12 mouse cellular contexts compared by ENCODE assay signal in the genomic region with DNA sequence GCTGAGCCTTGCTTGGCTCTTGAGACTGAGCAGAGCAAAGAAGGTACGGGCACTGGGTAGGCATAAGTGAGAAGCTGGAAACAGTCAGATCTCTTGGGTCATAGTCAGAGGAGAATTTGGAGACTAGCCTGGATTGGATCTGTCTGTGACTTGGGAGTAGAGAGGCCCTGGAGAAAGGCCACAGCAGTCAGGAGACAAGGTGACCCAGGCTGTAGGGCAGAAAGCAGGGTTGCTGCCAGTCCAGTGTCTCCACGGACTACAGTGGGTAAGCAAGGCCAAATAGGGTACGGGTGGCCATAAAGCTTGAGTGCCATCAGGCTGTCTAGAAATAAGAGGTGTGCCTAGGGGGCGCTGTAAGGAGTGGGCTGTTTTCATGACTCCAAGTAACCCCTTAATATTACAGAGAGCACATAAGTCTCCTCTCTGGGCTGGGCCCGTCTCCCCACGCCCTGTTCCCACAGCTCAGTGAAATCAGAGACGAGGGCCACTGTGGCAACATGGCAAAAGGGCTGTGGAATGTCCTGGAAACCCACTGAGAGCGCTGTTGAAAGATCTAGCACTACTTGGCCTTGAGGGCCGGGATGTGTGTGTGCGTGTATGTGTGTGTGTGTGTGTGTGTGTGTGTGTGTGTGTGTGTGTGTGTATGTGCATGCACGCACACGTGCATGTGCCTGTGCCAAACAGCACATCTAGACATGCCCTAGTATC. TPM values are rescaled to one million over a fixed set of nuclear protein-coding genes. Genes with fewer than 3 reads are reported as not detected.
DNase-seq lines count a peak whose midpoint lies in the region; ATAC-seq and TF ChIP-seq lines count a peak whose summit lies in the region.
"Had no signal": no experiment of that assay in that cellular context is flagged by ENCODE, and none has a peak within 500 bp of the region (broad histone marks: within the 10 kb centered on the region; RNA-seq: fewer than 3 reads in every experiment).

No protein-coding gene starts in this region.

- H3K27ac ChIP-seq in heart, adult 2 months, result peak overlapping the region; percentile 76
- H3K27ac ChIP-seq in intestine, embryonic 15.5 days, result peak overlapping the region; percentile 92
- no peak overlapping the region for H3K27ac ChIP-seq in forebrain, embryonic 14.5 days (ENCODE audit: low read depth, low read length)
- H3K27ac ChIP-seq: liver, embryonic 15.5 days had no signal

- TF ChIP-seq EP300 in heart, adult 2 months (IDR thresholded peaks at IDR 0.05; ENCODE audit: insufficient read depth, low read depth, low read length), result peak; percentile 49; the same call in 1 of the 2 replicates

- WGBS in heart, adult 2 months, result 79% methylated on average over 12 of the region's 12 CpGs
- 83% methylated on average over 12 of the region's 12 CpGs for WGBS in intestine, embryonic 15.5 days
- WGBS in forebrain, embryonic 14.5 days, result 82% methylated on average over 12 of the region's 12 CpGs

- H3K79me2 ChIP-seq in heart, adult 2 months (replicated peaks; ENCODE audit: control insufficient read depth, insufficient read depth, low read length), result no peaks in the 10 kb centered on the region

- no peak for TF ChIP-seq POLR2A in heart, adult 2 months (IDR thresholded peaks at IDR 0.05; ENCODE audit: insufficient read depth, low read depth, low read length)

- peaks cover 9% of the 10 kb centered on the region for H3K4me1 ChIP-seq in heart, adult 2 months (ENCODE audit: control insufficient read depth, insufficient read depth, low read length)
- peaks cover 21% of the 10 kb centered on the region for H3K4me1 ChIP-seq in intestine, embryonic 15.5 days (replicated peaks)
- H3K4me1 ChIP-seq in forebrain, embryonic 14.5 days (ENCODE audit: control insufficient read depth, insufficient read depth, low read length), result 0 out of 2 replicates have a peak, but pooled peaks cover 3% of the 10 kb centered on the region

- intact Hi-C loops in heart, adult 2 months (cut with DNase I), result no loop called here

- H3K27me3 ChIP-seq in heart, adult 2 months (ENCODE audit: control insufficient read depth, insufficient read depth, low read length), result no peaks in the 10 kb centered on the region
- H3K27me3 ChIP-seq in intestine, embryonic 15.5 days (replicated peaks), result no peaks in the 10 kb centered on the region
- H3K27me3 ChIP-seq in forebrain, embryonic 14.5 days (replicated peaks; ENCODE audit: control insufficient read depth, insufficient read depth, low read length), result no peaks in the 10 kb centered on the region
- H3K27me3 ChIP-seq: liver, embryonic 15.5 days had no signal

- H3K9ac ChIP-seq in heart, adult 2 months (ENCODE audit: low read depth, low read length), result peak overlapping the region; percentile 29; the same call in 1 of the 2 replicates
- no peak overlapping the region for H3K9ac ChIP-seq in intestine, embryonic 15.5 days
- H3K9ac ChIP-seq in forebrain, embryonic 14.5 days (ENCODE audit: low read length), result no peak overlapping the region
- H3K9ac ChIP-seq: liver, embryonic 15.5 days had no signal

- no peak for ATAC-seq in intestine, embryonic 15.5 days
- no peak for ATAC-seq in forebrain, embryonic 14.5 days

- H3K36me3 ChIP-seq in heart, adult 2 months (ENCODE audit: control insufficient read depth, insufficient read depth, low read length), result no peaks in the 10 kb centered on the region
- no peaks in the 10 kb centered on the region for H3K36me3 ChIP-seq in intestine, embryonic 15.5 days
- no peaks in the 10 kb centered on the region for H3K36me3 ChIP-seq in forebrain, embryonic 14.5 days (ENCODE audit: control insufficient read depth, insufficient read depth, low read length)
- H3K36me3 ChIP-seq: G1E; liver, embryonic 15.5 days had no signal

- no peak overlapping the region for H3K4me3 ChIP-seq in heart, adult 2 months
- H3K4me3 ChIP-seq in intestine, embryonic 15.5 days (replicated peaks), result no peak overlapping the region
- H3K4me3 ChIP-seq in forebrain, embryonic 14.5 days (ENCODE audit: low read depth, low read length), result no peak overlapping the region
- H3K4me3 ChIP-seq: liver, embryonic 15.5 days had no signal

- H3K4me2 ChIP-seq in intestine, embryonic 15.5 days (replicated peaks), result no peak overlapping the region
- H3K4me2 ChIP-seq in forebrain, embryonic 14.5 days (ENCODE audit: low read length), result no peak overlapping the region
- H3K4me2 ChIP-seq: liver, embryonic 15.5 days had no signal

- peak; percentile 26 for TF ChIP-seq CTCF in heart, adult 2 months (IDR thresholded peaks at IDR 0.05)

- DNase-seq in heart, adult 2 months, result peak in 1 of 2 experiments; percentile 75
- no peak for DNase-seq in heart, postnatal 4 days
- peak; percentile 61 for DNase-seq in thymus, postnatal 4 days
- DNase-seq in thymus, postnatal 36 days, result no peak
- DNase-seq in natural killer cell, adult 2 months (ENCODE audit: low spot score in 2 of 2), result no peak
- DNase-seq in forebrain, embryonic 14.5 days (ENCODE audit: low spot score), result no peak
- no peak for DNase-seq in frontal cortex, postnatal 36 days (ENCODE audit: low spot score in 2 of 2)
- DNase-seq: cerebellum, postnatal 36 days had no signal

- no peaks in the 10 kb centered on the region for H3K9me3 ChIP-seq in intestine, embryonic 15.5 days
- no peaks in the 10 kb centered on the region for H3K9me3 ChIP-seq in forebrain, embryonic 14.5 days (replicated peaks; ENCODE audit: control insufficient read depth, low read length)
- H3K9me3 ChIP-seq: liver, embryonic 15.5 days had no signal

RNA-seq across cellular contexts. Expression of a gene that starts 12.5 kb away (rescaled TPM):
- 10 to 100 TPM in 1 of 2 experiments, 1 to 10 TPM in 1; 8.9 to 10.2 TPM for total RNA-seq in heart, adult 2 months (2021)
- polyA plus RNA-seq in heart, adult 2 months (2012; rRNA removed), result 6.8 and 7.5 TPM in 2 replicates
- 1 to 10 TPM; 7.9 to 9.3 TPM for total RNA-seq in heart, postnatal 4 days (2021)
- 20.3 and 21.4 TPM in 2 replicates for polyA plus RNA-seq in intestine, embryonic 15.5 days (2015; fragmentation: Nextera tagmentation; extraction: Ambion mirVana)
- 4.2 and 5.3 TPM in 2 replicates for polyA plus RNA-seq in forebrain, embryonic 14.5 days (2014; fragmentation: Nextera tagmentation; extraction: Ambion mirVana)

RNA-seq across cellular contexts. Expression of a gene that starts 22.7 kb away (rescaled TPM):
- under 1 TPM; 0.68 to 0.94 TPM for total RNA-seq in heart, adult 2 months (2021)
- polyA plus RNA-seq in heart, adult 2 months (2012; rRNA removed), result 1.1 and 1.8 TPM in 2 replicates
- 1 to 10 TPM; 3.3 to 3.4 TPM for total RNA-seq in heart, postnatal 4 days (2021)
- polyA plus RNA-seq in intestine, embryonic 15.5 days (2015; fragmentation: Nextera tagmentation; extraction: Ambion mirVana), result 0.10 and 0.29 TPM in 2 replicates
- polyA plus RNA-seq in forebrain, embryonic 14.5 days (2014; fragmentation: Nextera tagmentation; extraction: Ambion mirVana), result 1.5 TPM in 2 replicates
- total RNA-seq: G1E; hematopoietic stem cell, adult 5-6 weeks had no signal
- polyA plus RNA-seq: G1E; liver, embryonic 15.5 days had no signal

RNA-seq across cellular contexts. Expression of a gene that starts 23.0 kb away (rescaled TPM):
- 10 to 100 TPM; 18.9 to 20.6 TPM for total RNA-seq in heart, adult 2 months (2021)
- 12.7 and 13.3 TPM in 2 replicates for polyA plus RNA-seq in heart, adult 2 months (2012; rRNA removed)
- total RNA-seq in heart, postnatal 4 days (2021), result 1 to 10 TPM; 3.4 to 5.0 TPM
- polyA plus RNA-seq in intestine, embryonic 15.5 days (2015; fragmentation: Nextera tagmentation; extraction: Ambion mirVana), result 4.4 TPM in 2 replicates
- polyA plus RNA-seq in forebrain, embryonic 14.5 days (2014; fragmentation: Nextera tagmentation; extraction: Ambion mirVana), result 4.8 and 4.9 TPM in 2 replicates
- polyA plus RNA-seq: G1E had no signal
